In genomic region chr10:121904137-121904536, GRCm38 (mm10) we compare ENCODE assay signal across 8 mouse cellular contexts.
A peak's percentile ranks its signal among the peaks of the same experiment; 100 is the strongest.
DNase-seq lines count a peak whose midpoint lies in the region; ATAC-seq and TF ChIP-seq lines count a peak whose summit lies in the region.
"Had no signal": no experiment of that assay in that cellular context is flagged by ENCODE, and none has a peak within 500 bp of the region (broad histone marks: within the 10 kb centered on the region; RNA-seq: fewer than 3 reads in every experiment).

No protein-coding gene starts in this region.

- no peak for DNase-seq in neural tube, embryonic 10.5 days (ENCODE audit: extremely low spot score, low spot score)
- peak; percentile 64 for DNase-seq in adrenal gland, postnatal 14 days
- no peak for DNase-seq in right cerebral cortex, postnatal 14 days
- DNase-seq in midbrain, embryonic 10.5 days (ENCODE audit: low spot score), result no peak

- no peaks in the 10 kb centered on the region for H3K9me3 ChIP-seq in neural tube, embryonic 14.5 days (ENCODE audit: control insufficient read depth, low read length)
- H3K9me3 ChIP-seq in intestine, postnatal 0 days (ENCODE audit: control insufficient read depth), result no peaks in the 10 kb centered on the region
- H3K9me3 ChIP-seq in stomach, embryonic 16.5 days (replicated peaks; ENCODE audit: control insufficient read depth, low read length), result no peaks in the 10 kb centered on the region
- H3K9me3 ChIP-seq in midbrain, embryonic 10.5 days (replicated peaks), result no peaks in the 10 kb centered on the region
- H3K9me3 ChIP-seq: heart, embryonic 13.5 days had no signal

- 59% methylated on average over 1 of the region's 1 CpGs for WGBS in neural tube, embryonic 14.5 days
- 12% methylated on average over 1 of the region's 1 CpGs for WGBS in intestine, postnatal 0 days
- 21% methylated on average over 1 of the region's 1 CpGs for WGBS in stomach, embryonic 16.5 days
- 83% methylated on average over 1 of the region's 1 CpGs for WGBS in midbrain, embryonic 10.5 days

- ATAC-seq in neural tube, embryonic 14.5 days (ENCODE audit: low read depth), result no peak
- peak; percentile 88 for ATAC-seq in intestine, postnatal 0 days
- peak; percentile 72; the same call in 1 of the 2 replicates for ATAC-seq in stomach, embryonic 16.5 days (ENCODE audit: insufficient read depth, low FRiP score)

- H3K36me3 ChIP-seq in neural tube, embryonic 14.5 days (ENCODE audit: control insufficient read depth, insufficient read depth, low read length), result no peaks in the 10 kb centered on the region
- no peaks in the 10 kb centered on the region for H3K36me3 ChIP-seq in intestine, postnatal 0 days (ENCODE audit: control insufficient read depth, insufficient read depth)
- H3K36me3 ChIP-seq in stomach, embryonic 16.5 days (ENCODE audit: control insufficient read depth, insufficient read depth, low read length), result no peaks in the 10 kb centered on the region; the same call in 1 of the 2 replicates
- peaks cover 8% of the 10 kb centered on the region for H3K36me3 ChIP-seq in midbrain, embryonic 10.5 days
- H3K36me3 ChIP-seq: heart, embryonic 13.5 days had no signal

- no peak for TF ChIP-seq CTCF in intestine, postnatal 0 days (IDR thresholded peaks at IDR 0.05; ENCODE audit: low read depth)

- no peak overlapping the region for H3K4me3 ChIP-seq in neural tube, embryonic 14.5 days (ENCODE audit: low read depth, low read length)
- H3K4me3 ChIP-seq in intestine, postnatal 0 days (ENCODE audit: low read depth, low read length), result no peak overlapping the region
- no peak overlapping the region for H3K4me3 ChIP-seq in stomach, embryonic 16.5 days (replicated peaks; ENCODE audit: low read length)
- no peak overlapping the region for H3K4me3 ChIP-seq in midbrain, embryonic 10.5 days
- H3K4me3 ChIP-seq: heart, embryonic 13.5 days had no signal

- no peak overlapping the region for H3K9ac ChIP-seq in neural tube, embryonic 14.5 days (replicated peaks; ENCODE audit: low read depth, low read length)
- no peak overlapping the region for H3K9ac ChIP-seq in intestine, postnatal 0 days (ENCODE audit: low read depth, low read length)
- H3K9ac ChIP-seq in stomach, embryonic 16.5 days (ENCODE audit: low read length), result no peak overlapping the region
- H3K9ac ChIP-seq: heart, embryonic 13.5 days had no signal

- H3K4me1 ChIP-seq in neural tube, embryonic 14.5 days (ENCODE audit: control insufficient read depth, insufficient read depth, low read length), result no peaks in the 10 kb centered on the region
- H3K4me1 ChIP-seq in intestine, postnatal 0 days (replicated peaks; ENCODE audit: control insufficient read depth, insufficient read depth, low read length), result no peaks in the 10 kb centered on the region
- H3K4me1 ChIP-seq in stomach, embryonic 16.5 days (ENCODE audit: control insufficient read depth, insufficient read depth, low read length), result peaks cover 14% of the 10 kb centered on the region
- H3K4me1 ChIP-seq in midbrain, embryonic 10.5 days, result no peaks in the 10 kb centered on the region

- no peaks in the 10 kb centered on the region for H3K27me3 ChIP-seq in neural tube, embryonic 14.5 days (ENCODE audit: control insufficient read depth, insufficient read depth, low read length)
- no peaks in the 10 kb centered on the region for H3K27me3 ChIP-seq in intestine, postnatal 0 days (replicated peaks; ENCODE audit: control insufficient read depth, insufficient read depth, low read length)
- H3K27me3 ChIP-seq in stomach, embryonic 16.5 days (ENCODE audit: control insufficient read depth, insufficient read depth, low read length), result no peaks in the 10 kb centered on the region
- H3K27me3 ChIP-seq in midbrain, embryonic 10.5 days (ENCODE audit: low read depth, poor library complexity, severe bottlenecking), result no peaks in the 10 kb centered on the region
- H3K27me3 ChIP-seq: heart, embryonic 13.5 days had no signal

- peak overlapping the region; percentile 28; the same call in 1 of the 2 replicates for H3K27ac ChIP-seq in neural tube, embryonic 14.5 days (ENCODE audit: low read depth, low read length)
- H3K27ac ChIP-seq in intestine, postnatal 0 days (ENCODE audit: low read depth, low read length), result peak overlapping the region; percentile 50
- peak overlapping the region; percentile 63 for H3K27ac ChIP-seq in stomach, embryonic 16.5 days (ENCODE audit: low read length)
- H3K27ac ChIP-seq in midbrain, embryonic 10.5 days (replicated peaks), result no peak overlapping the region
- H3K27ac ChIP-seq: heart, embryonic 13.5 days had no signal

- no peak overlapping the region for H3K4me2 ChIP-seq in neural tube, embryonic 14.5 days (ENCODE audit: low read depth, low read length)
- no peak overlapping the region for H3K4me2 ChIP-seq in intestine, postnatal 0 days (replicated peaks; ENCODE audit: low read depth)
- no peak overlapping the region for H3K4me2 ChIP-seq in stomach, embryonic 16.5 days (ENCODE audit: low read depth, low read length)
- H3K4me2 ChIP-seq: heart, embryonic 13.5 days had no signal
